Mouse (Mus musculus) adrenal gland, postnatal 25 days (tissue): Measurements from ENCODE around the gene Ncl. TPM values are rescaled to one million over a fixed set of nuclear protein-coding genes. Genes with fewer than 3 reads are reported as not detected.
"Not testable (repeated sequence)": the region's sequence is repeated elsewhere in the genome, so short reads cannot be mapped to it uniquely, and the experiment has no call there.

Experiments
- DNase-seq: peaks from one replicate; pipeline ENCODE4 v3.0.0; 2021; ENCODE audit warnings: mixed read lengths
- total RNA-seq: library from RNA; stranded (reverse); gene quantifications from 2 replicates; pipeline ENCODE4 v1.2.3, GENCODE M21; 2021

The Ncl gene
- total RNA-seq, 1 experiment from 2014 or later, result 238 TPM

DNA sequence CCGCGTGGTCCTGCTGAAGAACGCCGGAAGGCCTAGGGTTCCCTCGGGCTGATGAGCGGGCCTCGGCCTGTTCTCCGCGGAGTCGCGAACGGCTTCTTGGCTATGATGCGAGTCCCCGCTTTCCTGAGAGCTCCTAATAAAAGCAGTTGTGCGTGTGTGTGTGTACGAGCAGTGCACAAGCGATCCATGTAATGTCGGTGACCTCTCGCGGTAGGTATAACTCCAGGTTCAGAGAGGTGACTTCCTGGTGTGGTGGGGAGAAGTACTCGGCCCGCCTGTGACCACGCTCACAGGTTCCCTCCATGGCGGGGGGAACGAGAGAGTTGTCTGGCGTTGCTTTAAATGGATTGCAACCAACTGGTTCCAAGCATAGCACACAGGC, 589 bp upstream of the Ncl start:
- no peak for DNase-seq

DNA sequence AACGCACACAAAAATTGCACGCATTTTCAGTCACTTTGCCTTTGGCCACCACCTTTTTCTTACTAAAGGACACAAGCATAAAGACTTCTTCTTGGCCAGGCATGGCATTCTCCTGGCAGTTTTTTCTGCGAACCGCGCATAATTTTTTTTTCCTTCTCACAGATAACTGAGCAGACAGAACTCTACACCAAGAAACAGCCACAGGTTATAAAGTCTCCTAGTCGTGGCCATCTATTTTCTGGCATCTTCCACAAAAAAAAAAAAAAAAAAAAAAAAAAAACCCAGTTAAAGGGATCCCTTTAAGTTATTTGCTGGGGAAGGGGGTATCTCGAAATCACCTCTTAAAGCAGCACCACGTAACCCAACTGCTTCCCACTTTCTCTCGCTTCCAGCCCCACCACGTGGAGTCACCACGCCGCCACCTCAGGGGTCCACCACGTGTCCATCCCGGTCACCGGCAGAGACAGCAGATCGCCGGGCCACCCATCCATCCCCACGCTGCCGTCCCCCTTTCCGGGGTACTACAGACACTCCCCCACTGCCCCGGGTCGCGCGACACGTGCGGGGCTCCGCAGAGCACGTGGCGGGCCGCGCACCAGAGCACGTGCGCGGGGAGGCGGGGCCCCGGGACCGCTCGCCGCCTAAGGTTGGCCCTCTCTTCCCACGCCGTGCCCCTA, 833 bp downstream of the Ncl start:
- no peak for DNase-seq

DNA sequence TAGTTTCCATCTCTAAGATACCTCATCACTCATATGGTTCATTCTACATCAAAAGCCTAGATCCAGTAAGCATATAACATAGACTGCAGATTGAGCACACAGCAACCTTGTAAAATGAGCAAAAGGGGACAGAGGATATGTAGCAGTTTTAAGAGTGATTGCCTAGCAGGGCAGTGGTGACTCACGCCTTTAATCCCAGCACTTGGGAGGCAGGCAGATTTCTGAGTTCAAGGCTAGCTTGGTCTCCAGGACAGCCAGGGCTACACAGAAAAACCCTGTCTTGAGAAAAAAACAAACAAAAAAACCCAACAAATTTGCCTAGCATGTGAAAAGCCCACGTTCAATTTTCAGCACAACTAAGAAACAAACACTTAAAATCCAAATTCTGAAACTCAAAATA, 5.0 kb downstream of the Ncl start:
- no peak for DNase-seq

DNA sequence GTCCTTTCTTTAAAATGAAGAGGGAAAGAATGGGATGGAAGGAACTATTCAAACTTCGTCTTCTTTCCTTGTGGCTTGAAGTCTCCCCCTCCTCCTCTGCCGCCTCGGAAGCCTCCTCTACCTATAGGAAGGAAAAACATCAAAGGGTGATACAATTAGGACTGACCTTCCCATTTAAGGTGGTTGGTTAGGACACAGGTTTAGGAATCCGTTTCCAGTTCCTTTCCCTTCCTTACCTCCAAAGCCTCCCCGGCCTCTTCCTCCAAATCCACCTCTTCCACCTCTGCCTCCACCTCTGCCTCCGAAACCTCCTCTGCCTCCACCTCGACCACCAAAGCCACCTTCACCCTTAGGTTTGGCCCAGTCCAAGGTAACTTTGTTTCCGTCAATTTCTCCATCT, 8.6 kb downstream of the Ncl start:
- no peak for DNase-seq

DNA sequence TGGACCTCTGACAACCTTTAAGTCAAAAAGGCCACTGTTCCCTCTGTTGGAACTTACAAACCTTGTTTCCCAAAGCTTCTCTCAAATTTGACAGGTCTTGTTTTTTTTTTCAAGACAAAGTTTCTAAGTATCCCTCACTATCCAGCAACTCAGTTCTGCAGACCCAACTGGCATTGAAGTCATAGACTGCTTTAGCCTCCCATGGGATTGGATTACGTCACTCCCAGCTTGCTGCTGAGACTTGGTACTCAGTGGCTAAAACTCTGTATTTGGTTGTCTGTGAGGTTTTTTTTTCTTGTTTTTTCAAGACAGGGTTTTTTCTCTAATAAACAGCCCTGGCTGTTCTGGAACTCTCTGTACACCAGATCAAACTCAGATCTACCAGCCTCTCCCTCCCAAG, 9.5 kb downstream of the Ncl start:
- DNase-seq, result no peak

DNA sequence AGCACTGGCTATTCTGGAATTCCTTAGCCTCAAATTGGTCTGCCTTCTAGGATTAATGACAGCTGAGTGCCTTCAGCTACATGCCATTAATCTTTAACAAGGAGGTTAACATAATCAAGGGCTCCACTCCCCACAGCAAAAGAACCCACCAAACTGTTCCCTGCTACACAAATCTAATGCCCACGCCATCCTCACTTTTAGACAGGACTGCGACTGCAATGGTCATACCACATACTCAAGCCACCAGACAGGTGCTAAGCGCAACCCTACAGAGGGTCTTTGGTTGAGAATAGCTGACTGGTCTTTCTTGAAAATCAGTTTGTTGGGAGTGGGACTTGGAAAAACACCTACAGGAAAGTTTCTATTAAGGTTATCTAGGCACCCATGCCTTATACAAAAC, 10.0 kb downstream of the Ncl start:
- DNase-seq, result no peak

DNA sequence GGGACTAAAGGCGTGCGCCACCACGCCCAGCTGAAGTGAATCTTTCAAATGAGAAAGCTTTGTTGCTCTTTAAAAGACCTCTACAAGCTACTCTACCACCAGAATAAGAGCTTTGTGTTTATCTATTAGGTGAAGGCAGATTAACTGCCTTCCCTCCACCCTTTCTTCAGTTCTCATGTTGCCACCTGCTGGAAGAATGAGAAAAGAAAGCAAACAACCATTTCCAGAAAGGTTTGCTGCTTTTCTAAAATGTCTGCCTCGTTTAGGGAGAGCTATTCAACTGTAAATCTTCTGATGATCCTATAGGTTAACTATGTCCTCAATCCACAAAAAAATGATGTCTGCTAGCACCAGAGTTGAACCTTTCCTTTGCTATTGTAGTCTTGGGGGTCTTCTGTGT, 10.4 kb downstream of the Ncl start:
- no peak for DNase-seq

DNA sequence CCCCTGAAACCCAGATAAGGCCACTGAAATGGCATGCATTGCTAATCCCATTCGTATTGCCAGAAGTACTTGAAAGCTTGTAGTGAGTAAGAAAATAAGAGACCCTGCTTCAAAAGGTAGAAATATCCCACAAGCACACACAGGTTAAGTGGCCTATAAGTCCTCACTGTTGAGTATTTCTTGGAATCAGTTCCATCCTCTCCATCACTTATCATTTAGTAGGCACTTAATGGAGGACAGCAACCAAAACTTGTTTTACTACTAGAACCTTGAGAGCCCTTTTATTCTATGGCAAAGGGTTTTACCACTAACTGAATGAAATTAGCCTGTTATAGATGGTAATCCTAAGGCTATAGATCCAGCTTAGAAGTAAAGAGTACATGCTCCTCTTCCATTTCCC, 11.1 kb downstream of the Ncl start:
- no peak for DNase-seq

DNA sequence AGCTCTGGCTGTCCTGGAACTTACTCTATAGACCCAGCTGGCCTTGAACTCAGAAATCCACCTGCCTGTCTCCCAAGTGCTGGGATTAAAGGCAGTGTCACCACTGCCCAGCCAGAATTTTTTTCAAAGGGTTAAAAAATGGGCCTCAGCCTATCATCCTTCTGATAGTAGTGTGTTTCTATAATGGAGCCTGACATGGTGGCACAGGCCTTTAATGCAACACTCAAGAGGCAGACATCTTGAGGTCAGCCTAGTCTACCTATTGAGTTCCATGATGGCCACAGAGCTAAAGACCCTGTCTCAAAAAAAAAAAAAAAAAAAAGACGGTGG, 11.5 kb downstream of the Ncl start:
- no peak for DNase-seq

DNA sequence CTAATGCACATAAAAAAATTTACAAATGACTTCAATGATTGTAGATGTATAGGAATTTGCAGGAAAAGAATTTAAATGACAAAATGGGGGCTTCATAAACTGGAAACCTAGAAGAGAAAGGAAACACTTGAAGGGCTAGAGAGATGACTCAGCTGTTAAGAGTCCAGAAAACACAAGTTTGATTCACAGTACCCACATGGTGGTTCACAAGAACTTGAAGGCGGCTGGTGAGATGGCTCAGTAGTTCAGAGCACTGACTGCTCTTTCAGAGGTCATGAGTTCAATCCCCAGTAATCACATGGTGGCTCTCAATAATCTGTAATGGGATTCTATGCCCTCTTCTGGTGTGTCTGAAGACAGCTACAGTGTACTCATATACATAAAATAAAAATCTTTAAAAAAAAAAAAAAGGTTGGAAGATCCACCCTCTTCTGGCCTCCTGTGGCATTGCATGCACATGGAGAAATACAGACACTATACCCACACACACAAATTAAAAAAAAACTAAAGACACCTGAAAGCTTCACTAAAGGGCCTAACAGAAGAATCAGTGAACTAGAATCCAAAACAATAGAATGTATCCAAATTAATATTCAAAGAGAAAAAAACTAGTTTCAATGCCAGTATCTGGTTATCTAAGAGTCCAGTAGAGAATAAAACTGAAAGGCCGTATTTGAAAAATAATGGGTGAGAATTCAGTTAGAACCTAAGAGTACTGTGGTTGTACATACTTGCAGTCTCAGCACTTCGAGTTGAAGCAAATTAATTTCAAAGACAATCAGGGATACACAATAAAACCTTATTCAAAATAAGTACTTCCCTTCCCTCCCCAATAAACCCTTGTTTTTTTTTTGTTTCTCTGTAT, 12.1 kb downstream of the Ncl start:
- no peak for DNase-seq

DNA sequence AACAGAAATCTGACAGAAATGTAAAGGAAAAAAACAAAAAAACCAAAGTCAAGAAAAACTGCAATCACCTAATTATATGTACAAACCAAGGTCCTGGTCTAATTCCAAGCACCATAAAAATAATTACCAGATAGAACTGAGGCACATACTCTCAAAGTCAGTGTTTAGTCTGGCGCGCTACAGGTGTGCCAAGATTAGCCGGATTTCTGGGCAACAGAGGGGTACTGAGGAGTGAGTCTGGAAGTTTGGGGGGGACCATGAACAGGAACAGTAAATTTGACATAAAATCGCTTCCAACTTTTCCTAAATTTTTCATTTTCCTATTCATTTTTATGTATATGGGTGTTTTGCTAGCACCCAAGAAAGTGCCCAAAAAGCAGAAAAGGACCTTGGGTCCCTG, 13.2 kb downstream of the Ncl start:
- DNase-seq, result no peak

DNA sequence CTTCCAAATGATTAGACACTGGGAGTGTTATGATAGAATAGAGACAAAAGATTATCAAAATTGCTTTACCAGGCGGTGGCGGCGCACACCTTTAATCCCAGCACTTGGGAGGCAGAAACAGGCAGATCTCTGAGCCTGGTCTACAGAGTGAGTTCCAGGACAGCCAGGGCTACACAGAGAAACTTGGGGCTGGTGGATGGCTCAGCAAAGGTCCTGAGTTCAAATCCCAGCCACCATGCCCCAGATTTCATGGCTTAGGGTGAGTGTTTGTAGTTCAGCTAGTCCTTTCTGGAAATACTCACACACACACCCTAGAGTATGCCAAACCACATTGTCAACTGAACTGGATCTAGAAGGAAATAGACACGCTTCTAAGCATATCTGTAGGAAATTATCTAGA, 14.1 kb downstream of the Ncl start:
- DNase-seq, result no peak

DNA sequence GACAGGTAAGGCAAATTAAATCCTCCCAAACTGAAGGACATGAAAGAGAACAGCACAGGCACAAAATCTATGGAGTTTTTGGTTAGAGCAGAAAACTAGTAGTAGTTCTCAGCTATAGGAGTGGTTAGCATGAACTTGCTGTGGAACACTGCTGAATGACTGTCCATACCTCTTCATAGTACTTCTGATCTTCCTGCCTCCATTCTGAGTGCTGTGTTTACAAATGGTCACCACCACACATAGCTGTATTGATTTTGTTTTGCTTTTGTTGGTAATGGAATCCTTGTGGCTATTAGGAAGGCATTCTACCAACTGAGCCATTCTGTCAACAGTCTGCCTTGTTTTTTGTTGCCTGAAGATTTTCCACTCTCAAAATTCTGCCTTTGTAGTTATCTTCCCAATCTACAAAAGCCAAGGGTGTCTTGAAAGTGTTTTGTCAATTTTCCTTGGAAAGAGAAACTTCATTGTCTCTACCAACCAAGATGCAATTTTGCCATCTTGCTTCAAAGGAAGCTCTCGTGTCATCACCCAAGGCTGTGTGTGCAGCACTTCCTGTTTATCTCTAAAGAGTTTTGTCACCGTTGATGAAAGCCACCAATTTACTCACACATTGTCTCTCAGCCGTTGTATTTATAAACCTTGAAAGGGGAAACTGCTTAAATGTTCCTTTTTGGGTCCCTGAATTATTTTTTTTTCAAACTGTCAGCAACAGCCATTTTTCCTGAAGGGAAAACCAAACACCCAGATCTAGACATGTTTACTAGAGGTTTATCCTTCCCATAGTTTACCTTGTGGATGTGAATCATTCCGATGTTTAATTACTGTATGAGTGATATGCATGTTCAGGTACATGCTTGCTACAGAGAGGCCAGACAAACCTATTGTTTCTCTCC, 15.0 kb downstream of the Ncl start:
- DNase-seq, result no peak

DNA sequence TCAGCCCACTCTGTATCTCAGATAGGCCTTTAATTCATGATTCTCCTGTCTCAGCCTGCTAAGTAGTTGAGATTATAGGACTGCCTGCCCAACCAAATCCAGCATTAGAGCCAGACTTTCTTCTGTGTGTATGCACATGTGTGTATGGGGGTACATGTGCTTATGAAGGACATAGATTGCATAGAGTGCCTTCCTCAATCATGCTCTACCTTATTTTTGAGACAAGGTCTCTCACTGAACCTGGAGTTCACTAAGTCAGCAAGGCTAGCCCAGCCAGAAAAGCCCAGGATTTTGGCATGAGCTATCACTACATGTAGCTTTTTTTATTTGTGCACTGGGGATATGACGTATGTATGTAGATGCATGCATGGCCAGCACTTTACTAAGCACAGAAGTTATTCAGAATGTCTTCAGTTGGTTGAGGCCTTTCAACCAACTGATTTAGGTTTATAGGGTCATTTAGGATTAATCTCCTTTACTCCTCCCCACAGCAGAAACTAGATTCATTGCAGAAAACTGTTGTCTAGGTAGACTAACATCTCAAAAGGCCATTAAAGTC, 16.0 kb downstream of the Ncl start:
- no peak for DNase-seq

DNA sequence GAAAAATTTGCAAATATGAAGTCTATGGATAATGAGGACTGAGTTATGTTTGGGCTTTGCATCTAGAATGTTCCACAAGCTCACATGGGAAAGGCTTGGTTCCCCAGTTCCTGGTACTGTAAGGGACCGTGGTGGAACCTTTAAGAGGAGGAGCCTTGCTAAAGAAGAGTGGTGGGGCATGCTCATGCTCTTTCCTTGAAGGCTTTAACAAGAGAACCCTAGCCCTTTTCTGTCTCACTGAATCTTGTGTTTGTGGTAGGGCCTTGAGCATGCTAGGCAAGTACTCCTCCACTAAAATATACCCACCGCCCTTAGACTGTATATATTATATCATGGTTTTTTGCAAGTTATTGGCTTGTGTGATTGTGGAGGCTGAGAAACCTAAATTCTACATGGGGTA, 16.8 kb downstream of the Ncl start:
- no peak for DNase-seq

DNA sequence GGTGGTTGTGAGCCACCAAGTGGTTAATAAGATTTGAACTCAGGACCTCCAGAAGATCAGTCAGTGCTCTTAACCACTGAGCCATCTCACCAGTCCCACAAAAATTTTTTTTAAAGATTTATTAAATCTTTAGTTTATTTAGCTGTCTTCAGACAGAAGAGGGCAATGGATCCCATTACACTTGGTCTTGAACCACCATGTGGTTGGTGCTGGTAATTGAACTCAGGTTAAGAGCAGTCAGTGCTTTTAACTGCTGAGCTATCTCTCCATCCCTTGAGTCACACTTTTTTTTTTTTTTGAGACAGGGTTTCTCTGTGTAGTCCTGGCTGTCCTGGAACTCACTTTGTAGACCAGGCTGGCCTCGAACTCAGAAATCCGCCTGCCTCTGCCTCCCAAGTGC, 18.1 kb downstream of the Ncl start:
- DNase-seq, result not testable (repeated sequence)

DNA sequence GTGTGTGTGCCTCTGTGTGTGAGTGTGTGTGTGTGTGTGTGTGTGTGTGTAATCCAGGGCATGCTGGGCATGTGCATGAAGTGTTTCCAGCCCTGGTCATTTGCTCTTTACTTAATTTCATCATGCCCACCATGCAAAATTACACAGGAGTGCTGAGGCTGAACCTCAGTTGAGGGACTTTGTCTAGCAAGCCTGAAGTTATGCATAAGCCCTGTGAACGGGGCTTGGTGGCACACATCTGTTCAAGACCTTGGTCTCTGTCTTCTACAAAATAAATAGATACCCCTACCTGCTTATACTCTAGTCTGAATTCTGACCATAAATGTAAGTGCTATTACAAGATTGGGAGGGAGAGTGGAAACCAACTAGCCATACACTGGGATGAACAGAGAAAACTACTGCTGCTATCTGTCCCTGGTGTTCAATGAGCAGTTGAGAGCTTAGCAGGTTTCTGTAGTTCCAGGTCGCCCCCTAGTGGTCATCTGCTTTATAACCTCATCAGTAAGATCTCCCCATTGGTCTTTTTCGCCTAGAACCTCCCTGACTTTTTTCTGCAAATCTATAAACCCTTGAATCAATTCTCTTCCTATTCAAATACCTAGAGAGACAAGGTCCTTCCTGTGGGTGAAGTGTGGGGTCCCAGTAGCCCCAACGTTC, 19.9 kb downstream of the Ncl start:
- DNase-seq, result peak; percentile 73

DNA sequence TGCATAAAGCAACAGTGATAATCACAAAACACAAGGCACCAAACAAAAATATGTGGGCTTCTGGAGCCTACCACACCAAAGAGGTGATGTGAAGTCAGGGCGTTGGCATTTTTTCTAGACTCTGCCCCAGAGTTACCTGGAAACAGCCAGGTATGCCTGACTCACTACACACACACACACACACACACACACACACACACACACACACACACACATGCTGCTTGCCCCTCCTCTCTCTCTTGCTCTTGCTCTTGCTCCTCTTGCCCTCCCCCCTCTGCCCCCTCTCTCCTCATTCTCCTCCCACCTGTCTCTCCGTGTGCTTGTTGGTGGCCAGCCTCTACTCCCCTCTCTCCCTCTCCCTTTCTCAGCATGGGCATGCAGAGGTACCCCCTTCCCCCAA, 22.9 kb downstream of the Ncl start:
- no peak for DNase-seq

DNA sequence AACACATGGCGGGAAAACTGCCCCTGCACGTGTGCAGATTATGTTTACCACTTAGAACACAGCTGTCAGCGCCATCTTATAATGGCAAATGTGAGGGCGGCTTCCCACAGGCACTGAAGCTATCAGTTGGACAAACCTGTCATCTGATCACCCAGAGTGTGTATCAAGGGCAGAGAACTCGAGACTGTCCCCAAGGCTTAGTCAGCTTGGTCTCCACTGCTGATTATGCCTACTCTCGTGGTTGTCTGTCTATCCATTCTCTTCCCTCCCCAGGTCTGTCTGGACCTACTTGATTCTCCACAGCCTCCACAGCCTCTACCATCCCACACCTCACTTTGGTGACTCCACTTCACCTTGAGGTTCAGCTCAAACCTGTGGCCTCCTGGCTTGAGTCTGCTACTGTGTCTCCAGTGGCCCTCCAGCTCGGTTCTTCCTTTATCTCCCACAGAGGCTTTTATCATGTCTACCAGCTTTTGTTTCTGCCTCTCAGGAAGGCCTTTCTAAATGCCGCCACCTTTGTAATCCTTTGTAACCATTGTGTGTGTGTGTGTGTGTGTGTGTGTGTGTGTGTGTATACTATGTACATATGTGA, 38.3 kb downstream of the Ncl start:
- DNase-seq, result no peak

DNA sequence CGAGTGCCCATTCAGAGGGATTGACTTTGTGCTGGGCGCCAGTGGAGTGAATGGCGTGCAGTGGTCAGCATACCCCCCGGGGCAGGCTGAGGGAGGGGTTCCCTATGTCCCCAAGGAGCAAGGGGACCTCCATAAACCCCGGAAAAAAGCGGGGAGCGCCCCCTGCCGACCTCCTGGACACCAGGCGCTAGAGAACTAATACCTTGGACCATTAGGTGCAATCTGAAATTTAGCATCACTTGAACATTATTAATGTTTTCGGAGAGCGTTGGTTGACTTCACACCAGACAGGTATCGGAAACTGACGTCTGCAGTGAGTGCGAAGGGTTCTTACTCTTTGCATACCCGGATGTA, 45.5 kb downstream of the Ncl start:
- peak; percentile 34 for DNase-seq

DNA sequence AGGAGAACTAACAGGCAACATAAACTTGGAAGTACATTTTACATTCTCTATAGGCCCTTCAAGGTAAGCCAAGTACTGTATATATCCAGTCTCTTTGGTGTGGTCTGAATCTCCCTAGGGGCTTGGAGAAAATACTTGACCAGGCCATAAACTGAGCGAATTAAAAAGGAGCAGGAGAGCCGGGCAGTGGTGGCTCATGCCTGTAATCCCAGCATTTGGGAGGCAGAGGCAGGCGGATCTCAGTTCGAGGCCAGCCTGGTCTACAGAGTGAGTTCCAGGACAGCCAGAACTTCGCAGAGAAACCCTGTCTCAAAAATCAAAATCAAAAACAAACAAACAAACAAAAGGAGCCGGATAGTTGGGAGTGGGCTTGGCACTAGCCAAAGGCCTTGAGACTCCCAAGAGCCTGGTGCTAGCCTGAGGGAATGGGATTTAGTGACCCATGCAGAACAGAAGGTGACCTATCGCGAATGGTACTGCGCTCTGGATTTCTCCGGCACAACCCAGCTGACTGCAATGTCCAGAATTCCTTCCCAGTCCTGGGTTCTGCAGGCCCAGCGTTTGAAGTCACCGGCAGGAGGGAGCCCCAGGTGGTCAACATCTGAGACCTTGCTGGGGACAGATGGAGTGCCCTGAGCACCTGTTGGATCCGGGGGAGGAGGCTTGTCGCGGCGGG, 46.0 kb downstream of the Ncl start:
- DNase-seq, result no peak
